Mouse (Mus musculus) left cerebral cortex, postnatal 4 days (tissue): ENCODE data around the gene Marveld1. TPM values are rescaled to one million over a fixed set of nuclear protein-coding genes. Genes with fewer than 3 reads are reported as not detected.

ENCODE experiments used
- DNase-seq: peaks from one replicate; pipeline ENCODE4 v3.0.0-alpha.2; 2022
- intact Hi-C: fragments of 180-260 bp; cut with DNase I; formaldehyde crosslinking; loops from one replicate; pipeline ENCODE4 v1.15.1; 2025
- total RNA-seq, 2 experiments: library from RNA; stranded (reverse); gene quantifications; 2 replicates each; pipeline ENCODE4 v1.2.3; 2021

Gene Marveld1
- 10 to 100 TPM; 12.5 to 14.7 TPM for total RNA-seq

DNA sequence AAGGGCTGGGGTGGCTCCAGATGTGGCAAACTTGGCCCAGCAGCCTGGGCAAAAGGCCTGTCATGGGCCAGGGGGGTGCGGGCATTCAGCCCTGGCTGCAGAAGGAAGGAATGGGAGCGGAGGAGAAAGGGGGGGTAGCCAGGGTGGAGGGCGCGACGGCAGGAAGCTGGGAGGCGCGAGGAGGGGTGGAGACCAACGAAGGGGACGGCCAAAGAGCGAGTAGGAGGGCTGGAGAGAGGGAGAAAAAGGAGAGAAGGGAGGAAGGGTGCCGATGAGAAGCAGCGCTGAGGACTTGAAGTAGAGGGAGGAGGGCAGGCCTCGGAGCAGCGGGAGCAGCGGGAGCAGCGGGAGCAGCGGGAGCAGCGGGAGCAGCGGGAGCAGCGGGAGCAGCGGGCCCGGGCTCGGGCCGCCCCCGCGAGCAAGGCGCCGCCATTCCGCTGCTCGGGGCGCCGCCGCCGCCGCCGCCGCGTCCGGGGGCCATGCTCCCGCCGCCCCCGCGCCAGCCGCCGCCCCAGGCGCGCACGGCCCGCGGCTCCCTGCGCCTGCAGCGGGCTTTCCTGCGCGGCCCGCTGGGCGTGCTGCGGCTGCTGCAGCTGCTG is at the start of gene Marveld1:
Gene Marveld1, plus strand, starts transcription at position 231 of the 599 bp plus-strand sequence.
- intact Hi-C loops, result no loop called here
- DNase-seq, result peak; percentile 48

DNA sequence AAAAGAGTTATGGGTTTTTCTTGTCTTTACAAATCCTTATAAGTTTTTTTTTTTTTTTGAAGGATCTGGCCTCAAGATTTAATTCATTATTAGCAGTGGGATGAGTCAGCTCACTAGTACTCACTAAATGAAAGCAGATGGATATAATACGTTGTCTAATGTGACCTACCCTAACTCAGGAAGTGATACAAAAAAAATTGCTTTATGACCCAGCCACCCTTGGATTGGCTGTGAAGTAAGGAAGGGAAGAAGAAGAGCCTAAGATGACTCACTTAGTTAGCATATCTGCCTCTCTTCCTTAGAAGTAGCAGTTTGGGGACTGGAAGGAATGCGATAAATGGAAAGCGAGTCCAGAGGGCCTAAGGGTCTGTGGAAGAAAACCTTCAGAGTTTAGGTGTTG is 47.8 kb upstream of the Marveld1 start:
- DNase-seq, result no peak
- intact Hi-C loops, result no loop called here

DNA sequence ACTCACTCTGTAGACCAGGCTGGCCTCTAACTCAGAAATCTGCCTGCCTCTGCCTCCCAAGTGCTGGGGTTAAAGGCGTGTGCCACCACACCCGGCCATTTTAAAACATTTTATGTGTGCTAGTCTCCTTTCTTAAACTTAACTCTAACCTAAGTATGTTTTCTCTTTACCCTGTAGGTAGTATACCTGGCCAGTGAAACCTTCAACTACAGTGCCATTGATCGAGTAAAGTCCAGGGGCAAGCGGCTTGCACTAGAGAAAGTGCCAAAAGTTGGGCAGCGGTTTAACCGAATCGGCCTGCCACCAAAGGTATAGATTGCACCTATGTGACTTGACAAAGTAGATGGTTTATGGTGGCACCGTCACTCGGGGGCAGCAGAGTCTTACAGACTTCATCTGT is 42.5 kb upstream of the Marveld1 start:
- no peak for DNase-seq
- intact Hi-C loops, result no loop called here

DNA sequence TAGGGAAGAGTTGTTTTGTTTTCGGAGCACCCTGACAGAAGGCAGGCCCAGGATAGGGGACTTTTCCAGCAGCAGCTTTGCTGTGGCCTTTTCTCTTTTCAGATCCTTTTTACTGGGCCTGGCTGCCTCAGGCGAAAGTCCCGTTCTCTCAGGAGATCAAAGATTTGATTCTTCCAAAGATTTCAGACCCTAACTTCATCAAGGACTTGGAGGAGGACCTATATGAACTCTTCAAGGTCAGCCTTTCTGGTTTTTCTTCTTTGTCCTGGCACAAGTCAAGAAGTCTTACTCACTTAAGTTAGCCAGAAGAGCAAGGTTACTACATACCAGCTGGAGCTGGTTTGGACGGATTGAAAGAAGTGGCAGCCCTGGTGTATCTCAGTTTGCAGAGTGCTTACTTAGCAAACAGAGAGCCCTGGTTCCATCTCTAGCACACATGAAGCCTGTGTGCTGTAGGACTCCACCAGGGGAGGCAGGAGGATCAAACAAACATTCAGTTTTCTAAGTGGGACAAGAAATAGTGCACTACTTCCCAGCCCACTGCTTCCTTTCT is 31.3 kb upstream of the Marveld1 start:
- intact Hi-C loops, result no loop called here

DNA sequence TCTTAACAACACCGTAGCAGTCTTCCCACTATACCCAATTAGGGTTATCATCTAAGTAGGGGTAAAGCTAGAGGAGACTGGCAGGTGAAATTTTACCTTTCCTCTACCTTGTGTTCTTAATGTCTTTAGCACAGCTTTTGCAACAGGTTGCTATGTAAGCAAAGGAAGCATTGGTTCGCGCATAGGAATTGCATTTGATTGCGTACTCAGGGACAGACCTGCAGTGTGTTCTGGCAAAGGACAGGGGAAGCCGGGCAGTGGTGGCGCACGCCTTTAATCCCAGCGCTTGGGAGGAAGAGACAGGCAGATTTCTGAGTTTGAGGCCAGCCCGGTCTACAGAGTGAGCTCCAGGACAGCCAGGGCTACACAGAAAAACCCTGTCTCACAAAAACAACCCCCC is 29.1 kb upstream of the Marveld1 start:
- no peak for DNase-seq
- intact Hi-C loops, result no loop called here

More for the DNA sequence above, 31.3 kb upstream of the Marveld1 start:
- DNase-seq, result no peak

DNA sequence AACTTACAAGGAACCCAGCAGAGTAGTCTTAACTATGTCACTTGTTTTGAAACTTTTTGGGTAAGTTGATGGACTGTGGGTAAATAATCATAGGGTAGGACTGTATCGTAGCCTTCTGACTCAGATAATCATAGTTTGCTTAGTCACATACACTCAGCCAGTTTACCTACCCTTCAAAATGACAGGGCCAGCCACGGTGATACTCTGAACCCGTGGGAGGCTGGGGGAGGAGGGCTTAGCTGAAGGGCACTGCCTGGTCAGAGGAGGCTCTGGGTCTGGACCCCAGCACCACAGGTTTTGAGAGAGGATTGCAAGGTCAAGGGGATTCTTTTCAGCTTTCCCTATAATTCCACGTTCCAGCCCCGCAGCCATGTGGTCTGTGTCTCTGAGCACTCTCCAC is 28.6 kb upstream of the Marveld1 start:
- intact Hi-C loops, result no loop called here
- DNase-seq, result no peak

DNA sequence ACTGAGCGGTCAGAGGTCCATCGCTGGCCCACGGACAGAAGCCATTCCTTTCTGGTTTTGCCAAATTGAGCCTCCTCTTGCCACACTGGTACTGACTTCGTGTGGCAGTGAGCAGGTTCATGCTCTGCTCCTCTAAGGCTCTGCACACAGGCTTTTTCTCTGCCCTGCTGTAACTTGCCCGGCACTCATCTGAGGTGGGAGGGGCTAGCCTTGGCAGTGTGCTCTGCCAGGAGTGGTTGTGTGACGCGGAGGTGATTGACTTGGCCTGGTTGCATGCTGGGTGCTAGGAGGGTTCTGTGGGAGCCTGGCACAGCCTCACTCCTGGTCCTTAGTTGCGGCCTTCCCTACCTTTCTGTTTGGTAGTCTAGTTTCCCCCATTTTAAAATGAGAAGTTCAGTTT is 26.7 kb upstream of the Marveld1 start:
- DNase-seq, result no peak
- intact Hi-C loops, result no loop called here

DNA sequence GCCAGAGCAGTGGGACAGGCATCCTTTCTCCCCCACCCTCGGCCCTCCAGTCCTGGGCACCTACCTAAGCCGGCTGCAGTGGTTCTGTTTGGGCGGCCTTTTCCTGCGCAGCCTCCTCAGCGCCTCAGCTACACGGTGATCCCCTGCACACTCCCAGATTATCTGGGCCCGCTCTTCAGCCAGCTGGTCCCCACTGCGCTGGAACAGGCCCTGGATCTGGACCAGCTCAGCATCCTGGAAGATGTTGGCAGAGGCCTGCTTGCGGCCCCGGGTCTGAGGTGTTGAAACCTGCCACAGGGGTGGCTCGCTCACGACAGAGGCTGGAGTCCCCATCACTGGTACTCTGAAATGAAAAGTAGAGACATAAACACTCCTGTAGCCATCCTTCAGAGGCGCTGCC is 22.5 kb upstream of the Marveld1 start:
- intact Hi-C loops, result no loop called here
- DNase-seq, result peak; percentile 57

DNA sequence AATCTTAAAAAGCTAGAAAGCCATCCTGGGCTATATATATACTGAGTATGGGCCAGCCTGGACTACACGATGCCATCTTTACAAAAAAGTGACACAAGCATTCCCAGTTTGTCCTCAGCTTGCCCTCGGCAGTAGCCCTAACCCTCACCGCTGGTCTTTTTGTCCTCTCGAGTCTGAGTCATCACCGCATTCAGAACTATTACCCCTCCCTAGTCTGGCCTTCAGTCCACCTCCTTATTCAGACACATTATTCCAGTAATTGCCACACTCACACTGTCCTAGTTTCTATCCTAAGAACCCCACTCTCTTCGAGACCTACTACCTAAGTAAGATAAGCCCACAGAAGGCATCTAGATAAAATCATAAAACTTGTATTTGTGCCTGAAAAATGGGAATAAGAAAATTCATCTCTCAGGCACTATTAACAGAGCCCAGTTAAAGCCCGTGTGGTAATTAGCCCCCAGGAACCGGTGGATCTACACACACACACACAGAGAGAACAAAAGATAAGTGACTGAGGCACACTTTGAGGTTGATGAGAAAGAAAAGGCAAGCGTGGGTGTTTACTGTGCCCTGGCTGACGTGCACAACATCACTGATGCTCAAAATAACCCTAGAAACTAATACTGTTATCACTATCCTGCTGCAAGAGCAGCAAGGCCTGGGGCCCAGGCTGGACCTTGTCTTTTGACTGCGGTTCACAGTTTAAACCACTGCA is 21.5 kb upstream of the Marveld1 start:
- no peak for DNase-seq
- intact Hi-C loops, result no loop called here

DNA sequence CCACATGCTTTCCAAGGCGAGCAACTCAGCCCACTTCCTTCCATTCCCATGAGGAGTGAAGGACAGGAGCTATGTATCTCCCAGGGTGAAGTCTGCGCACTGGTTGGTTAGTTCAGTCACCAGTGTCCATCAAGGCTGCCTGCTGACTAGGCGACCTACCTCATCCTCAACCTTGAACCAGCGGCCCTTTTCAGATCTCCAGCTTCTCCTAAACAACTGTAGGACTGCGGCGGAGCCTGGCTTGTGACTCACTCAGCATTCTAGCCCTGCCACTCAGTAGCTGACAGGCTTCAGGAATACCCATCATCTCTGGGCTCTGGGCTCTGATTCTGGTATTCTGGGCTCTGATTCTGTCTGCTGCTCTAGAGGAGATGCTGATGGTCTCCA is 21.0 kb upstream of the Marveld1 start:
- intact Hi-C loops, result no loop called here
- no peak for DNase-seq

DNA sequence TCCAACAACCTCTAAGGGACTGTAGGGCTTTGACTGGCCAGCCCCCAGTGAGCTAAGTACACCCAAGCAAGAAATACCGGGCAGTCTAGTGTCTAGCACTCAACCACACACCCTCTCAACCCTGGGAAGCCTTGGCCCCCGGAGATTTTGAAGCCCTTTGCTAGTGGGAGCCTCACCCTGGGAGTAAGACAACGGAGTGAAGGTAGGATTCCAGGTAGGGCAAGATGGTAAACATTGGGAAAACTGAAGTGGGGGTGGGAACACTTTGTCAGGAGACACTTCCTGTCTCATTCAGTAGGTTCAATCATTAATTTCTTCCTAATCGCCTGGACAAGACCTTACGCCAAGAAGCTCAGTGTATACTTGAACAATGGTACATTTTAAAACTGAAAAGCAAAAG is 20.2 kb upstream of the Marveld1 start:
- intact Hi-C loops, result no loop called here
- no peak for DNase-seq

DNA sequence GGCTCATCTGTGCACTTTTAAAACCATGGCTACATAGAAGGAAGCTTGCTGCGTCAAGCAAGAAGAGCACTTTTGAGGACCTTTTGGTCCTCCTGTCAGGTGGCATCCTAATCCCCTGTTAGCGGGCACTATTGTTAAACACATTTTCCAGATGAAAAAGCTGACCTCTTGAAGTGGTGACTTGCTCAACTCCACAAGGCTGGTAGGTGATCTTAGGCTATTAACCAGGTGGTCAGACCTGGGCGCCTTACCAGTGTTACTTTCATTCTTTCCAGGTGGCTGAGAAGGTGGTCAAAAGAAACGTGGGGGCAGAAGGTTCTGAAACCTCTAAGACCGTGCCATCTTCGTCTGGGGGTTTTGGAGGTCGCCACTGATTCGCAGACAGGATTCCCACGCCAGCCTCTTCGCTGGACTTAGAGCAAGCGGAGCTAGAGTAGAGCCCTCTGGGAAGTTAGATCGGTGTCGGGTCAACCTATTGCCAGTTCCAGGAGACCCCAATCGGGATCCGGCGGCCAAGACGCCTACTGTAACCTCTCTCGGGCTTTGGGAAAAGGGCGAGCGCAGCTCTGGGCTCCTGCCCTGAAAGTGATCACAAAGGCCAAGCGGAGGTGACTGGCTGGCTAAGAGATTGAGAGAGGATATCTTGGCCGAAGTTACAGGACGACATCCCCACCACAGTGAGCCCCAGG is 19.0 kb upstream of the Marveld1 start:
- no peak for DNase-seq
- intact Hi-C loops, result no loop called here

DNA sequence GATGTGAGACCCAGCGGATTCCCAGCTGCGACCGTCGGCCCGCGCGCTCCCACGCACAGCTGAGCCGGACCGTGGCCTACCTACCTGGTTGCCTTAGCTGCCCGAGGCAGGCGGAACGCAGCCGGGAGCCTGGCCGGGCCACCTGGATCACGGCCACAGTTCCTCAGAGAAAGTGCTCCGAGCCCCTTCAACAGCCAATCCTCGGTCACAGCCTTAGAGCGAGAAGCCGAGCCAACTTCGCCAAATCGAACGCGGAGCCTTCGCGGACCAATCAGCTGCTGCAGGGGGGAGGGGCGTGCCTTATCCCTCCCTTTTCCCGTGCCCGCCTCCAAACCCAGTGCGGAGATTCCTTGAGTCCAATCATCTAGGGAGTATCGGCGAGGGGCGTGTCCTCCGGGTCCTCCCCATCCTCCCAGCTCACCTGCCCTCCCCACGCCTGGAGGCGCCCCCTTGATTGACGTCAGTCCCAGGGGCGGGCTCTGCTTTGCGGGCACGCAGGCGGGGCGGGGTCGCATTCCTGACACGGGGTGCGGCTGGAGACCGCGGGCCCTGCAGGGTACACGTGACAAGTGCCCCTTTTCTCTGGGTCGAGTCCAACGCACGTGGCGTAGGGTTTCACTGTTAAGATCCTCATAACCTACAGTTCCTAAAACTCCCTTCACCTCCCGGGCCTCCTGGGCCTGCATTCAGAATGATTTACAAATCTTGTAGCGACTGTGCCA is 18.3 kb upstream of the Marveld1 start, which contains the start of gene Avpi1:
Gene Avpi1, minus strand, starts transcription at position 273 of the 722 bp plus-strand sequence.
- DNase-seq, result peak; percentile 97
- intact Hi-C loops, result no loop called here

DNA sequence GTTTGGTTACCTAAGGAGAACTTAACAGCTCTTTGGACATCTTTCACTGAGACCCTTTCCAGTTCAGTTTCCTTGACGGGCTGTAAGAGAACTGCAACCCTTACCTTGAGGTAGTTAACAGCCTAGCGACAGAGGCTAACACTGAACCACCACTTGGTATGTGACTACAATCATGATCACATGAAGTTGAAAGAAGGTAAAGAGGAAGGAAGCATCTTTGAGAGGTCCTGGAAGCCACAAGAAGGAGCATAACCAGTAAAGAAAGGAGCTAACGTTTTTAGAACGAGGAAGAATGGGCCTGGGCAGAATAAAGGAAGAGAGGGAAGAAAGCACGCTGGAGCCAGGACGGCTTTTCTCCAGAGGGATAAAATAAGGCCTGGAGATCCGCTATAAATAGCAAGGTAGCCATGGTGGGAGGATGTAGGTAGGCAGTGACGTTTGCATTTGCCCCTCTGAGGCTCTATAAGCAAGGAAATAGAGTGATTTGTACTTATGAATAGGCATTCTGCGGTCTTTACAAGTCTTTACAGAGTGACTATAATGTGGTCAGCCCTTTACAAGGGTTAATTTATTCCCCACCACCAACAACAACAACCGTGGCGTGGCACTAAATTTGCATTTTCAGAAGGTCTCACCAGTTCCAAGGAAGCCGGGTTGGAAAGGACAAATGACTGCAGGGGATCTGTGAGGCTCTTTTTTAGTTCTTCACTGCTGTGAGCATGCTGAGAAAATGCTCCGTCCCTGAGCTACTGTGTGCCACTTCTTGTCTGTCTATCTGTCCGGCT is 17.5 kb upstream of the Marveld1 start:
- intact Hi-C loops, result no loop called here
- no peak for DNase-seq

DNA sequence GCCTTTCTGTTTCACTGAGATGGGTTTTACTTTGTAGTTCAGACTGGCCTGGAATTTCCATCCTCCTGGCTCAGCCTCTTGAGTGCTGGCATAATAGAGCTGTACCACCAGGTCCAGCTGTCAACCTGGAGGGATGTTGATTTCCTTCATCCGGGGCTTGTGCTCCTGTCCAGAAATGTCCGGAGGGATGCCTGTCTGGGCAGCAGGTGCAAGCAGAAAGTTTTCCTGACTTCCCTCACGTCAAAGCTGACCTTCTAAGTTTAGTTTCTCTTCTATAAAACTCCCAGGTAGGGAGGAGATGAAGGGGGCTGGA is 16.9 kb upstream of the Marveld1 start:
- intact Hi-C loops, result no loop called here
- no peak for DNase-seq

DNA sequence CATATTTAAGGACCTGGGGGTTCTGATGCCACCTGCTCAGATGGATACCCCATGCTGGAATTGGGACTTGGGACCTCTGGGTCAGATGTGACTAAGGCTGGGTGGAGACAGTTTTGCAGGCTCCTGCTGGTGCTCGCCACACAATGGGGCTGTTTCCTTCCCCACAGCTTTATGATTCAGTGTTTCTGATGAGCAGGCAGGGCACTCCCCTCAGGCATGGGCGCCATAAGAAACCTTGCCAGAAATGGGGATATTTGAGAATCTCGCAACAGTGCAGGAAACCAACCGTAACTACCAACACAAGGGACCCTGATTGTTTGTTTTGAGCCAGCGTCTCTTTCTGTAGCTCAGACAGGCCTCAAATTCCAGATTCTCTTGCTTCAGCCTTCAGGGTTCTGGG is 16.1 kb upstream of the Marveld1 start:
- intact Hi-C loops, result no loop called here
- DNase-seq, result no peak

DNA sequence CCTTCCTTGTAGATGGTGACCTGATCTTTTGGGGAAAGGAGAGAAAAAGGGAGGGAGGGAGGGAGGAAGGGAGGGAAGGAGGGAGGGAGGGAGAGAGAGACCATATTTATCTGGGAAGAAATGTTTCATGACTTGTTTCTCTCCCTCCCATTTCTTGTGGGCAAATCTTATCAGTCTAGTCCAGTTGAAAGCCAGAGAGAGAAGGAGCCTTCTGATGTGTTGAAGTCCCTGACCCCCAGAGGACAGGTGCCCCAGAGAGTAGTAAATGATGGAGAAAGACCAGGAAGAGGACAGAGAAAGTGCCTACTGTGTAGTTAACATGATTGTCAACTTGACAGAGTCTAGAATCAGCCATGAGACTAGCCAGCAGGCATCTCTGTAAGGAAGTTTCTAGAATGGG is 12.1 kb upstream of the Marveld1 start:
- DNase-seq, result no peak
- intact Hi-C loops, result no loop called here

DNA sequence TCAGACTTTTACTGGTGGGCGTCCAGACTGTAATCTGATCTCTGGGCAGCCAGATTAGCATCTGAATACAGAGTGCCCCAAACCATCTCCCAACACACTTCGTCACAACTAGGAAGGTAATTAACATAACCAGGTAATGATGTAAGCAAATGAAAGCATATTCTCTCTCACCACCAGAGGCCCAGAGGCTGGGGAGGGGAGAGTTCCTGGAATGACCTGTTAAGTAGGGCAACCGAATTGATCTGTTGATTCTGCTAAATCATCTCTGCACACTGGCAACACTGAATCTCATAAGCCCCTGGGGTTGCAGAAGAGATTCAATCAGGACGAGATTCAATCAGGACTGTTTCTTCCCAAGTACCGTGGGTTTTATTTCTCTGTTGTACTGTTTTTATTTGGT is 11.1 kb upstream of the Marveld1 start:
- intact Hi-C loops, result no loop called here
- no peak for DNase-seq

DNA sequence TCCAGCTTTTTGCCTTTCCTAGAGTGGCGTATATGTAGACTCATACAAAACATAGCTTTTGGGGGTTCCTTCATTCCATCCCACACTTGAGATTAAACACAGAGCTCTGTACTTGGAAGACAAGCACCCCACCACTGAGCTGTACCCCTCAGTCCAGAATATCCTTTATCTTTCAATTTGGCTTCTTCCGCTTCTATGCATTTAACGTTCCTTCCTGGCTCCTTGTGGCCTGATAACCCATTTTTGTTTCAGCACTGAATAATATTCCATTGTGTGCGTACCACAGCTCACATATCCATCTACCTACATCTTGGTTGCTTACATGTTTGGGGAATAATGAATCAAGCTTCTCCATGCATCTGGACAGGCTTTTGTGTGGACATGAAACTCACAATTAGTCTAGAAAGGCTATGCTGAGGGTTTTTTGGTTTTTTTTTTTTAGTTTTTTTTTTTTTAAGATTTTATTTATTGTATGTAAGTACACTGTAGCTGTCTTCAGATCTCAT is 10.0 kb upstream of the Marveld1 start:
- intact Hi-C loops, result no loop called here
- no peak for DNase-seq

DNA sequence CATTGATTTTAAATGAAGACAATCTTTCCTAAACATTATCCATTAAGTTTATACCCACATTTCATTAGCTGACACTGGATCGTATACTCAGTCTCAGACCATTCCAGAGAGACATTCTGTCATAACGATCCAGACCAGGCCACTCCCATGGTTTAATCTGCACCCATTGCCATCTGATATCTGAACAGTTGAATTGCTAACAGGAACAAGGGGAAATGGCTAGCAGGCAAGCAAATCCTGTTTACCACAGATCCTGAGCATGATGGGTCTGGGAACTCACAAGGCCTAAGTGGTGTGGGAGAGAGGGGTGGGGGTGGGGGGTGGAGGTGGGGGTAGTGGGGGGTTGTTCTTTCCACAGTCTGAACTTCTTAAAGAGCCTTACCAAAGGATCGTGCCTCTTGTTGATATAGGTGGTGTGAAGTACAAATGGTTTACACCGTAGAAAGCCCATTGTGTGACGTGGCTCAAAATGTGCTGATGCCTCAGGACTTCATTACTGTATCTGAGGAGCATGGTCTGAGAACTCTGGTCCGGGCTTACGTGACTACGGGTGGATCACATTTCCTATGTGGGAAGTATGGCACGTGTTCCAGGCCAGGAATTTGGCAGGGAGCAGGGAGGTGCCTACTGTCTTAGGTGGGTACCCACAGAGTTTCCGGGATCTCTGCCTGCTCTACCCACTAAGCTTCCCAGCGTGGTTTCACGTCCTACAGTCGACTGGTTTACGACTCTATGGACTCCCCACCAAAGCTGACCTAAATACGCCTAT is 8.5 kb upstream of the Marveld1 start:
- intact Hi-C loops, result no loop called here
- no peak for DNase-seq
